Comparison of ENCODE assay signal across 9 mouse cellular contexts in the genomic region with DNA sequence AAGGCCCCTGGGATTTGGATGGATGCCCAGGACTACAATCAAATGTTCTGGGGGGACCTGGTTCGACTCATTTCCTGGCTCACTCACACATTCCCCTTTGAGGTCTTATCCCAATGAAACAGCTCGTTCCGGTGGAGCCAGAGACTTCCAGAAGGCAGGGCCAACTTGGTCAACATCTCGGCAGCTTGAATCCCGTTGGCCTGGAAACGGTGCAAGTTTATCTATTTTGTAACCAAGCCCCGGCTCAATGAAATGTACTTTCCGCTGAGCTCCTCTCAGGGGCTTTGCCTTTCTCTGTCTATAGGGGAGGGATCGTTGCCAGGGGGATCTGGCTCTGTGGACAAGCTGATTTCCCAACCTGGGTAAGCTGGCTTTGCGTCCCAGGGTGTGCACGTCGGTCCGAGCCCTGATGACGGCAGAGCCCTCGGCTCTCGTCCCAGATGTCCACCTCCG.
DNase-seq lines count a peak whose midpoint lies in the region; ATAC-seq lines count a peak whose summit lies in the region.
"Had no signal": no experiment of that assay in that cellular context is flagged by ENCODE, and none has a peak within 500 bp of the region (broad histone marks: within the 10 kb centered on the region; RNA-seq: fewer than 3 reads in every experiment).

No protein-coding gene starts in this region.

- 82% methylated on average over 17 of the region's 17 CpGs for WGBS in forebrain, embryonic 10.5 days
- 39% methylated on average over 17 of the region's 17 CpGs for WGBS in forebrain, embryonic 15.5 days
- WGBS in hindbrain, embryonic 16.5 days = 34% methylated on average over 17 of the region's 17 CpGs

- H3K9ac ChIP-seq in forebrain, embryonic 15.5 days (replicated peaks) = no peak overlapping the region
- H3K9ac ChIP-seq in hindbrain, embryonic 16.5 days (ENCODE audit: low read depth, low read length) = no peak overlapping the region; the same call in 1 of the 2 replicates

- no peak; the same call in 1 of the 2 replicates for ATAC-seq in forebrain, embryonic 15.5 days (replicated peaks)
- ATAC-seq in hindbrain, embryonic 16.5 days = peak; percentile 84
- no peak for ATAC-seq in monocyte, adult 5-6 weeks (replicated peaks; ENCODE audit: insufficient number of reproducible peaks, low FRiP score, low TSS enrichment, poor library complexity, severe bottlenecking)

- H3K9me3 ChIP-seq in forebrain, embryonic 10.5 days = no peaks in the 10 kb centered on the region
- H3K9me3 ChIP-seq in forebrain, embryonic 15.5 days = no peaks in the 10 kb centered on the region
- no peaks in the 10 kb centered on the region for H3K9me3 ChIP-seq in hindbrain, embryonic 16.5 days (ENCODE audit: control insufficient read depth, low read length)

- no peak for DNase-seq in forebrain, embryonic 10.5 days (ENCODE audit: extremely low spot score, low spot score)
- peak; percentile 23 for DNase-seq in MN1 (ENCODE audit: low spot score)
- DNase-seq in gastrocnemius, adult 8-10 months (ENCODE audit: low spot score in 2 of 2) = peak; percentile 36 to 37
- DNase-seq in lung, postnatal 25 days (ENCODE audit: low spot score) = peak; percentile 70
- DNase-seq in testis, postnatal 14 days (ENCODE audit: low spot score) = peak; percentile 44

- H3K4me3 ChIP-seq in forebrain, embryonic 10.5 days = no peak overlapping the region
- no peak overlapping the region for H3K4me3 ChIP-seq in forebrain, embryonic 15.5 days
- no peak overlapping the region for H3K4me3 ChIP-seq in hindbrain, embryonic 16.5 days (ENCODE audit: low read length)

- peaks cover 77% of the 10 kb centered on the region for H3K27me3 ChIP-seq in forebrain, embryonic 10.5 days (ENCODE audit: poor library complexity, severe bottlenecking)
- H3K27me3 ChIP-seq in forebrain, embryonic 15.5 days = no peaks in the 10 kb centered on the region
- H3K27me3 ChIP-seq in hindbrain, embryonic 16.5 days (replicated peaks; ENCODE audit: control insufficient read depth, insufficient read depth, low read length) = peaks cover 3% of the 10 kb centered on the region; the same call in 1 of the 2 replicates

- no peak overlapping the region for H3K4me2 ChIP-seq in forebrain, embryonic 15.5 days (replicated peaks)
- H3K4me2 ChIP-seq in hindbrain, embryonic 16.5 days (ENCODE audit: low read length) = peak overlapping the region; percentile 19; the same call in 1 of the 2 replicates

- no peaks in the 10 kb centered on the region for H3K36me3 ChIP-seq in forebrain, embryonic 10.5 days (replicated peaks)
- no peaks in the 10 kb centered on the region for H3K36me3 ChIP-seq in forebrain, embryonic 15.5 days
- H3K36me3 ChIP-seq in hindbrain, embryonic 16.5 days (ENCODE audit: control insufficient read depth, insufficient read depth, low read length) = no peaks in the 10 kb centered on the region

- H3K27ac ChIP-seq in forebrain, embryonic 10.5 days = peak overlapping the region; percentile 53
- no peak overlapping the region for H3K27ac ChIP-seq in forebrain, embryonic 15.5 days (replicated peaks)
- H3K27ac ChIP-seq in hindbrain, embryonic 16.5 days (ENCODE audit: low read depth, low read length) = peak overlapping the region; percentile 72; the same call in 1 of the 2 replicates
- H3K27ac ChIP-seq: macrophage had no signal

- peaks cover 56% of the 10 kb centered on the region for H3K4me1 ChIP-seq in forebrain, embryonic 10.5 days
- peaks cover 48% of the 10 kb centered on the region for H3K4me1 ChIP-seq in forebrain, embryonic 15.5 days
- peaks cover 40% of the 10 kb centered on the region for H3K4me1 ChIP-seq in hindbrain, embryonic 16.5 days (ENCODE audit: control insufficient read depth, insufficient read depth, low read depth, low read length)
